Mouse (Mus musculus) monocyte, adult 5-6 weeks (primary cell): ENCODE measurements around the gene Bmpr2. TPM values are rescaled to one million over a fixed set of nuclear protein-coding genes. Genes with fewer than 3 reads are reported as not detected.

Experiments used
- ATAC-seq: fragments of 153-309, 156-312 bp; replicated peaks from 2 replicates; pipeline ENCODE4 v1.8.0; 2017; ENCODE audit warnings: mild to moderate bottlenecking; ENCODE audit not compliant: low TSS enrichment, insufficient number of reproducible peaks, severe bottlenecking, poor library complexity, low FRiP score
- total RNA-seq: library from RNA; stranded (forward); fragments of 200-1000, 200-491, 200-594 nt; gene quantifications from 3 replicates; pipeline ENCODE4 v1.2.3, GENCODE M21; 2017

Gene Bmpr2
- total RNA-seq, 1 experiment from 2014 or later, result 27.5 TPM

DNA sequence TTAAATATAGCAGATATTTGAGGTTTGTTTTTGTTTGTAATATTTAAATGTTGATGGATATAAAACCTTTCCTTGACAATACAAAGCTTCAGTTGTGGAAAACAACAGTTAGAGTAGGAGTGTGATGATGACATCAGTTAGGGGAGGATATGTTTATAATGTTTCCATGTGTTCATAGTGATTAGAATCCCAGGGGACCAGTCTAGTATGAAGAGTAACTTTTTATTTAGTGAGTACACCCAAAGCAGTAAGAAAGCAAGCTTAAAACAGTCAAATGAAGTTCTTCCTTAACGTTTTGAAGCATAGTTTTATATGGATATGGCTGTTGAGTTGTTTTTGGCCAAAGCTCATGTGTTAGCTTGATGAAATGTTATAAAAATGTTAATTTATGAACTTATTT lies 17.9 kb downstream of the Bmpr2 start:
- no peak for ATAC-seq

DNA sequence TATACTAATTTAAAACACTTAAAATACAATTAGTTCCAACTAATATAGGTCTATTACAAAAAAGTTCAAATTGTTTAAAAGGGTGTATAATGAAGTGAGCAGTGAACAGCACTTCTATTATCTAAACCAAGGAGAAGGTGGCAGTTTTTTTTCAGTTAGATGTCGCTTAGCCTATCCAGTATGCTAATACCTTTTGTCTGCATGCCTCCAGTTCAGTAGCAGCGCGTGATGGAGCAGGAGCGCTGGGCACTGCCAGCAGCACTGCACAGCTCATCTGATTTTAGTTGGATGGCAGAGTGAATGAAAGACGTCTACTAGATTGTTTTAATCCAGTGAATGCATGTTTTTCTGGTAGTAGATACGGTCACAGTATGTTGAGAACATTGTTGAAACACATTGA lies 25.8 kb downstream of the Bmpr2 start:
- ATAC-seq, result no peak

DNA sequence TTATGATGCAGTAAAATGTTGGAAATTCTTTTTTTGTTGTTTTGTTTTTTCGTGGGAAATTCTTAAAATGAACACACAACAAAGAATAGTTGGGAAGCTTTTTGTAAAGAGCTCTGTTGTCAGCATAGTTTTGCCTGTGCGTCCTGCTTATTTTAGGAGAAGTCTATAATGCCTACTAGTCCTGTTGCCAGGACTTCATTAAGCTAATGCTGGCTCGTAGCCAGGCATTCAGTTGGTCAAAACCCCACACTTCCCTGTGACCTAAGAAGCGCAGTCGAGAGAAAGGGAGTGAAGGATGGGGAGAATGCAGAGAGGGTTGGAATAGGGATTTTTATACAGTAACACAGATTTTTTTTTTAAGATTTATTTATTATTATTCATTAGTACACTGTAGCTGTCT lies 26.5 kb downstream of the Bmpr2 start:
- no peak for ATAC-seq

DNA sequence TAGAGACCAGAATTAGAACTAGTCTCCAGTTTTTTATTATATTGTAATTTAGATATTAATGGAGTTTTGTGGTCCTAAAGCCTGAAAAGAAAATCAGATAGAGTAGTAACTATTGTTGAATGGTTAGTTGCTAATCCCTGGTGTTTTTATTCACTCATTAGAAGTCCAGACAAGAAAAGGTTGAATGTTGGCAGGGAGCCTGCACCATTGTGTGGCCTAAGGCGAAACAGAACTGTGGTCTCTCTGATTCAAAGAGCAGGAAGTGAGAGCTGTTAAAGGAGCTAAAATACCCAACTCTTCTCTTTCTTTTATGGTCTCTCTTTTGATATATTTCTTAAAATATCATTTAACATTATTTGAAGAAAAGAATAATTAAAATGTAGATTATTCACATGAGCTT lies 32.1 kb downstream of the Bmpr2 start:
- no peak for ATAC-seq

DNA sequence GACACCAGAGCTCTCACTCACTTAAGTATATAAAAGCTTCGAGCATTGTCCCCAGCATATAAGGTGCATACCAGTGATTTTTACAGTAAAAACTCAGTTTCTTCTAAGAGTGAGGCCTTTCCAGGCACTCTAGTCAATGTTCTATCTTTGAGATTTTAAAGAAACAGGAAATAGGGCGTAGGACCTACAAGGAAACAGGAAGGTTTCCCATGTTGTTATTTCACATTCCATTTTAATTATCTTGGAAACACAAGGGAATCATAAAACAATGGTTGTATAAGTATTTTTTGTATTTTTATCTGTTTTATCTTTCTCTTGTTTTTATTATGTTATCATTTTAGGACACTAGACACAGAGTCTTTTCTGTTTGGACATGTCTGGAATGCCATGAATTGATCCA lies 34.7 kb downstream of the Bmpr2 start:
- ATAC-seq, result no peak

DNA sequence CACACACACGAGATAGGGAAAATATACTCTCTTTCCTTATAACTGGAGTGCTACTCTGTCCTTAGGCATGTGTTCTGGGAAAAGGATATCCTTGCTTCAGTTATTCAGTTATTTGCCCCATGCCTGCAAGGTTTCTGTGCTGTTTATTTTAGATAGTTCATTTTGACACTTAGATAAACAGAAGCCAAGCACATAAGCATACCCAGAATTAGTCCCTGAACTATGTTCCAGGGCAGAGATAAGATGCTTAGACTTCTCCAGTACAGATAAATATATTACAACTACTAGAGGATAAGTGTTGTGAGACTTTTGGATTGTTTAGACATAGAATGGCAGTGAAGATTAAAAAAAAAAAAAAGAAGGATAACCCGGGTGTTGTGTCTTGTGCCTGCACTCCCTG lies 41.2 kb downstream of the Bmpr2 start:
- no peak for ATAC-seq

DNA sequence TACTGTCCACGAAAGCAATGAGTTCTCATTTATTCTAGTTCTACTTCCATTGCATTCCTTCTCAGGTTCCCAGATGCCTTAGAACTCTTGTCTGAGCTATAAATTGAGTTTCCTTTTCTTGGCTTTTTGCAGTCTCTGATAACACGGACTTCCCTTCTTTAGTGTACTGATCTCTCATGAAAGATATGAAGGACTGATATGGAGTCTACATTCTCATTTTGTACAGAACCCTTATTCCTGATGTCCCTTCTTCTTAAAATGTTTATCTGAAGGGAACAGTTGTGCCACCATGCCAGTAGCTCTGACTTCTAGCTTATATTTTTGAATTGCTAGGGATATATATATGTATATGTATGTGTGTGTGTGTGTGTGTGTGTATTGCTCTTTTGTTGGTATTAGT lies 46.7 kb downstream of the Bmpr2 start:
- ATAC-seq, result no peak

DNA sequence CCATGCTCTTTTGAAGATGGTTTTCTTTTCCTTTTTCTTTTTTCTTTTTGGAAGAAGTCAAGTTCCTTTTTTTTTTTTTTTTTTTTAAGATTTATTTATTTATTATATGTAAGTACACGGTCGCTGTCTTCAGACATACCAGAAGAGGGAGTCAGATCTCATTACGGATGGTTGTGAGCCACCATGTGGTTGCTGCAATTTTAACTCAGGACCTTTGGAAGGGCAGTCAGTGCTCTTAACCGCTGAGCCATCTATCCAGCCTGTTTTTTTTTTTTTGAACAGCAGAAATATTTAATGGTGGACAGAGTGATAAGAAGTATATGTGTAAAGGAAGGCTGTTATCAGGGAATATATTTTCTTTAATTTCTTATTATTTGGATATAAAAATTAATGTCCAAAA lies 49.6 kb downstream of the Bmpr2 start:
- ATAC-seq, result no peak

DNA sequence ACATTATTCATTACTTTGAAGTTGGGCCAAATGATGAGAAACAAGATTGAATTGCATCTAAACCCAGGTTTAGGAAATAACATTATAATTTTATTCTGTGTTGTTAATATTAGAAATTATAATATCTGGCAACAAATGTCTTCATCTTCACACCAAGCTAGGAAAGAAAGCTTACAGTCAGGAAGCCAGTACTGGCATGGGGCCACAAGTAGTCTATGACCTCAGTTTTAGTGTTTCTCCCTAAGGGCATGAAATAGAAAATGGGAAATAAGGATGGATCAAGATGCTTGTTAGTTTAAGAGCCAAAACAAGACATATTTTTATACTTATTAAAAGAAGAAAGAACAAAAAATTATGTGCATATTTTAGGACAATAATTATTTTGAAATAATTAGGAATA lies 62.2 kb downstream of the Bmpr2 start:
- ATAC-seq, result no peak

DNA sequence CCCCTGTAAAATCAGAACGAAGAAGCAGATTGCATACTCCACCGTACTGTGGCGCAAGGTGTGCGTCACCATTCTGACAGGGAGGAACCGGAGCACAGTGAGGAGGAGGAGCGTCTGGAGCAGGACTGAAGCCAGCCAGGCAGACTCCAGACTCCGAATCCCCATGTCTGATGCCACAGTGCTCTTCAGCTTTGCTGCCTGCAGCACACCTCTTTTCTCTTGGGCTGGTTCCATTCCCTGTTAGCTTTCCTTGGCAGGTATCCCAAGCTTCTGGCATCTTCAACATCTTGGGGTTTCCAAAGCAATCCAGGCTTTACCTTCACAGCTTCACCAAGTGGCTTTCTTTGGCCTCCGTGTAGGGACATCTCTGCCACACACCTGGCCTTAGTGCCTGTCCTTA lies 63.4 kb downstream of the Bmpr2 start:
- ATAC-seq, result no peak

DNA sequence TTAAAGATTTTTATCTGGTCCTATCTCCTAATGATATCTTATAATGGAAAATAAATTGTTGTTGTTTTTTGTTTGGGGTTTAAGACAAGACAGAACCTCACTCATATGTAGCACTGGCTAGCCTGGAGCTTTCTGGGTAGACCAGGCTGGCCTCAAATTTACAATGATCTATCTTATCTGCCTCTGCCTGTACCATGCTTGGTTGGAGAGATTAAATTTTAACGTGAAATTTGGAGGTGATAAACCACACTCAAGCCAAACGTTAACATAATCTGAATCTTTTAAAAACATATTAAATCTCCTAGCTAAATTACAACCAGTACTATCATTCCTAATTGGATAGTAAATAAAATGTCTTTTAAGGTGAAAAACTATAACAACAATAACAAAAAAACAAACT lies 66.2 kb downstream of the Bmpr2 start:
- no peak for ATAC-seq

DNA sequence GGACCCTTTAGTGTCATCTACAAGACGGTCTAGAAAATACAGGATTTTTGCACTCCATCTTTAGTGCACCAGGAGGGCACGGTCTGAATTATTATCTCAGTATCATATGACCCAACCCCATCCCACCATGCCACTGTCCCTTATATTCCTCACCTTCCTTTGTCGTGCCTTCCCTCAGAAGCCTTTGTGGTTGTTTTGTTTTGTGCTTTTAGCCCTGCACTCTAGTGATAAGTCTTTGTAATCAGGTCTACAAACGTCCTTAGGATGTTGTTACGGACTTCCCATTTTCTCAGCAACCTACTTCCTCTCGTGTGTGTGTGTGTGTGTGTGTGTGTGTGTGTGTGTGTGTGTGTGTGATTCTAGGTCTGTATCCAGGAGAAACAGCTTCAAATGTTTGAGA lies 67.0 kb downstream of the Bmpr2 start:
- ATAC-seq, result no peak; the same call in 1 of the 2 replicates

DNA sequence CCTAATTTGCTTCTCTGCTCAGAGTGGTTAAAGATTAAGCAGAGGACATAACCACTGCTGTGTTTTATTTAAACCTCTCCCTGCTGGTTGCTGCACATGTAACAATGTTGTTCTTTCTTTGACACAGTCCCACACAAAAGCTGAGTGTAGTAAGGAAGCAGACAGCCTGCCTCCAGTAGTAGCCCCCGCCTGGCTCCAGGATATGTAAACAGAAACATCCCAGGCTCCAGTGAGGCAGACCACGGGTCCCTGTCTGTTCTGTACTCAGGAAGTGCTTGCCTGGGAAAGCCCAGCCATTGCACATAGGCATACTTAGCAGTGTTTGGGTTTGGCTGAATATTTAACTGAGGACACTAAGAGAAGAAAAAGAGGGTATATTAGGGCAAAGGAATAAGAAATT lies 70.5 kb downstream of the Bmpr2 start:
- no peak for ATAC-seq

DNA sequence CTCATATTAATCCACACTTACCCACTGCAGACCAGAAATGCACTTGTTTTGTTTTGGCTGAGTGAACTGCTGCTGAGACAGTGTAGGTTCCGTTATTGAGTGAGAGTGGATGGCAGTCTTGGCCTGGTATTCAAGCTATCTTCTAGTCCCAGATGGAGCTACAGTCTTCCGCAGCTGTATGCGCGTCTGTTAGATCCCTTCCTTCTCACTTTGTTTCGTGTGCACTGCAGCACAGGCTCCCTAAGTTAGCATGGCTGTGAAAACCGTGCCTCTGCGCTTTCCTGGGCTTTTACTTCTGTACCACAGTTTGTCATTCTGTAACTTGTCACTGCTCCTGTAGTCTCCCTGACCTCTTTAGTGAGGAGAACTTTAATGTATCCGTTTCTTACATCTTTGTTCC lies 85.1 kb downstream of the Bmpr2 start:
- no peak for ATAC-seq

DNA sequence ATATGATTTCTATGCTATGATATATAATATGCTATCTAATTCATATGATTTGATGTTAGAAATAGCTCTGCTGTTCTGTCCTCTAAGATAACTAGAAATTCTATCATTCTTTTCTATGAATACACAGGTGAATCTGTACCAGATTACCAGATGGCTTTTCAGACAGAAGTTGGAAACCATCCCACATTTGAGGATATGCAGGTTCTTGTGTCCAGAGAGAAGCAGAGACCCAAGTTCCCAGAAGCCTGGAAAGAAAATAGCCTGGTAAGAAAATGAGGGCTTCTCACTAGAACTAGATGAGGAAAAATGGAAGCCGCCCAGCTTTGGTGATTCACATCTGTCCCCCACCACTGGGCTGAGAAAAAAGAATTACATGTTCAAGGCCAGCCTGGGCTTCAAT lies 95.8 kb downstream of the Bmpr2 start:
- no peak for ATAC-seq

DNA sequence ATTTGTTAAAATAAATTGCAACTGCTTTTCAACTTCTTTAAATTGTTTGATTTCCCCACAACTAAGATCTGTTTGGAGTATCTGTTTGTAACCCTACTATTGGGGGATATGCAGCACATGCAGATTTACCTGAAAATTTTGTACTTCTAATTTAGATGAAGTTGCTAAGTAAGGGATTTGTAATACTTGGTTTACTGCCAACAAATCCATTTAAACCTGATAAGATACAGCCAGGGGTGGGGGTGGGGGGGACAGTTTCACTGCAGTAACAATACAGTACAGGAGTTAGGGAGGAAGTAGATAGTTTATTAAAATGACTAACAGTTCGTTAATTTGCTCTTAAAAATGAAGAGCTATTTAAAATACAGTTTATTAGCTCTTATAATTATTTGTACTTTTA lies 98.9 kb downstream of the Bmpr2 start:
- ATAC-seq, result no peak

DNA sequence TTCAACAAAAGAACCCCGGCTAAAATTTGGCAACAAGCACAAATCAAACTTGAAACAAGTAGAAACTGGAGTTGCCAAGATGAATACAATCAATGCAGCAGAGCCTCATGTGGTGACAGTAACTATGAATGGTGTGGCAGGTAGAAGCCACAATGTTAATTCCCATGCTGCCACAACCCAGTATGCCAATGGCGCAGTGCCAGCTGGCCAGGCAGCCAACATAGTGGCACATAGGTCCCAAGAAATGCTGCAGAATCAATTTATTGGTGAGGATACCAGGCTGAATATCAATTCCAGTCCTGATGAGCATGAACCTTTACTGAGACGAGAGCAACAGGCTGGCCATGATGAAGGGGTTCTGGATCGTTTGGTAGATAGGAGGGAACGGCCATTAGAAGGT lies 104.8 kb downstream of the Bmpr2 start:
- ATAC-seq, result no peak

DNA sequence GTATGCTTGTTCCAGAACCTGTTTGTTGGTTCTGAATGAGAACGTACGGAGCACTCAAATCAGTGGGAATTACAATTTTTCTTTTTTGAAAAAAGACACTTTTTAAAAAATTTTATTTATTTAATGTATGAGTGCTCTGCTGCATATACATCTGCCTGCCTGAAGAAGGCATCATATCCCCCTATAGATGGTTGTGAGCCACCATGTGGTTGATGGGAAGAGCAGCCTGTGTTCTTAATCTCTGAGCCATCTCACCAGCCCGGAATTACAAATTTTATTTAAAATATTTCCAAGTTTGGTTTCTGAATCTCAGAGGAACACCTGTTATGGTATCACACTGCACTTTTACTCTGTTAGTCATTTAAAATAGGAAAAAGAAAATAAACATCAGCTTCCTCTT lies 110.8 kb downstream of the Bmpr2 start:
- ATAC-seq, result no peak

DNA sequence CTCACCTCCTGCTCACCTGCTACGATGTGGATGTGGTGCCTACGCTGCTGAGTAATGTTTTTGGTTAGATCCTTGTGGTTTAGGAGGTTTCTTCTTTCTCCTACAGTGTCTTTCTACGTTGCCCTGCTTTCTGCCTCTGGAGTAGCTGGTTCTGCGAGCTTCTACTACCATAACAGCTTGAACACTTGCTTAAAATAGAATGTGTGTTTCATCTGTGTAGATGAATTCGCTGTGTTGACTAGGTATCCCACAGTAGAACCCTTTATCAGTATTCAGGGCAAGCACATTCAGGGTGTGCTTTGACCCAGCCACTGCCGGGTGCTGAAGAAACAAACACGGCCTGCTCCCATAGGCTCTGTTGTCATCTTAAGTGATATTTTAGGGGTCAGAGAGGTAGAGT lies 114.9 kb downstream of the Bmpr2 start:
- ATAC-seq, result no peak

DNA sequence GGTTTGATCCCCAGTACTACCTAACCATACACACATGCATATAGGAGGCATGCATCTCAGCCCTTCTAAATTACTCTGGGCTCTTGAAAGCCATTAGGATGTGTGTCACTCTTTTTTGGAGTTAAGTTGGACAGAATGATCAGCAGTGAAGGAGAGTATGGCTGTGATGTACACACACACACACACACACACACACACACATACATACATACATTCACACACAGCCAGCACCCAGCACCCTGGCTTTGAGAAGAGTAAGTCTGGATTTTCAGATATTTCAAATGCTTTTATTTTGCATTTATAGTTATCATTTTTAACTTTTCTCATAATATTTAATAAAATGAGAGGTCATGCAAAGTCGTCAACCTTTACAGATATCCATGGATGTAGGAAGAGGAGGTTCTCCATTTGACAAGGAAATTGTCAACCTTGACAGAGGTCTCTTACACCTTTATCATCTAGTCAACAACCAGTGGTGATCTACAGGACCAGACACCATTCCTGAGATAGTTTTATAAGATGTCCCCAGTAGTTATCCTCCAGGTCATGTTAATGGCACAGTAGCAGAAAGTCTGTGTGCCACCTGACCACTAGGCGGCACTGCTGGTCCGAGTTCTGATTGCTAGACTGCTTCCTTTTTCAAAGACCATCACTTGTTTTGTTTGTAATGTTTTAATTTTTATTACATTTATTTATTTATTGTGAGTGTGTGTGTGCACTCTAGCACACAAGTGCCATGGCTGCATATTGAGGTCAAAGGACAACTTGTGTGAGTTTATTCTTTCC lies 120.3 kb downstream of the Bmpr2 start:
- peak; percentile 76 for ATAC-seq

DNA sequence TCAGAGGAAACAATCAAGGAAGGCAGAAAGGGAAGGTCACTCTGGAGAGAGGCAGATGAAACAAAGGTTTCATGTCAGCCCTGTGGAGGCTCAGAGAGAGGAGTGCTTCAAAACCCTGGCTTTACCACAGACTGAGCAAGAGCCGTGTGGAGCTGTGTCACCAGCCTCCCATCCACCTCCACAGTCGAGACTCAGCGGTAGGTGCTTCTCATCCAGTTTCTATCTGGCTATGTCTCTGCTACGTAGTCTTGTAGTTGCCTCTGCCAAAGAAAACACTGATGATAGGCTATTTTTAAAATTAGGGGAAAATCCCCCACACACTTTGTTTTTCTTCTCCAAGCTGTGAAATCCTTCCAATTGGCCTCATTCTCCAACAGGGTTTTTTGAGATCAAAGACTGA lies 123.7 kb downstream of the Bmpr2 start:
- no peak for ATAC-seq
